Mouse (Mus musculus): ENCODE data around the gene Slc6a19. TPM values are rescaled to one million over a fixed set of nuclear protein-coding genes. Genes with fewer than 3 reads are reported as not detected.

Gene Slc6a19
- polyA plus RNA-seq, 1 experiment from 2014 or later: 0.52 TPM

DNA sequence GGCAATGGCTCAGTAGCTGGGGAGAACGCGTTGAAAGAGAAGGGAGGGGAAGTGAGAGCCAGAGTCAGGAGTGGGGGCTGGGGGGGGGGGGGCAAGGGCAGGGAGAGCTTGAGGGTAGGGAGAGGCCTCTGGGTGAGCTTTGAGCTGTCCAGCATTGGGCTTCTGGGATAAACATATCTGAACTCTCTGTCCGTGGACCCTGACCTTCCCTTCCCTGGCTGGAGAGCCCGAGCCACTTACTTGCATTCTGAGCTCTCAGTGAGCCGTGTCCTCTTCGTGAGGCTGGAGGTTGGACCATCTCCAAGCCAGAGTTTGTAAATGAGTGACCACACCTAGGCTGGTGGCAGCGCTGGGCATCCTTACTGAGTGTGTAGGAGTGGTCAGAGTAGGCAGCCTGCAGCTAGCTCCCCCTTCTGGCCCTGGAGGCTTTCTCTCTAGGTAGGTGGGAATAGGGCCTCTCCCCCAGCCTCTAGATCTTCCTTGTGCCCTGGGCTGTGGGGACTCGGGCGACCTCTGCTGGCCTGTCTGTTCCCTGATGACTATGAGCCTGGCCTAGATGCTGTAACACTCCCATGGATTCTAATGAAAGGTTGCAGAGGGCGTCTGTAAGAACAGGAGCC lies 12.3 kb downstream of the Slc6a19 start:
- Histone ChIP-seq H3K9ac (ENCODE audit: low read length) (no peak overlapping the region), H3K27me3 (ENCODE audit: control insufficient read depth, insufficient read depth, low read length) (no peaks in the 10 kb centered on the region), H3K27ac (ENCODE audit: low read depth, low read length) (no peak overlapping the region), H3K36me3 (ENCODE audit: control insufficient read depth, insufficient read depth, low read length) (no peaks in the 10 kb centered on the region), H3K9me3 (ENCODE audit: control insufficient read depth, low read length) (no peaks in the 10 kb centered on the region), H3K4me2 (ENCODE audit: low read depth) (no peak overlapping the region), H3K4me1 (ENCODE audit: control insufficient read depth, insufficient read depth, low read length) (no peaks in the 10 kb centered on the region), H3K4me3 (ENCODE audit: low read depth, low read length) (no peak overlapping the region)
- WGBS: 37% methylated on average over 10 of the region's 10 CpGs
- ATAC-seq (ENCODE audit: insufficient read depth, low FRiP score, low TSS enrichment) (peak; percentile 79), DNase-seq (ENCODE audit: low spot score) (peak; percentile 79)

GRCm38 (mm10) chr13:73688934-73689333 lies 15.7 kb downstream of the Slc6a19 start:
- 88% methylated on average over 4 of the region's 4 CpGs for WGBS

DNA sequence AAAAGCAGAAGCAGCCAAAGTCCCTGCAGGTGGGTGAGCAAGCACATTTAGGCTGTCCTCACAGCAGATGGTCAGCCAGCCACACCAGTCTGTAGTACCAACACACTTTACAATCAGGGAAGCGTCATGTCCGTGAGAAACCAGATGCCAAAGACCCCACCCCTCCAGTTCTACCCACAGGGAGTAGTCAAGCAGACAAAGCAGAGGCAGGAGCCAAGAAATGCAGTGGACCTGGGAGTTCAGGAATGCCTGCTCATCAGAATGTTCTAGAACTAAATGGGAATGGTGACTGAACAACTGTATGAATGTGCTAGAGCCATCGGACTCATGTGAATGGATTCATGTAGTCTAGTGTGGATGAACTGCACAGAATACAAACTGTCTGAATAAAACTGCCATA lies 17.1 kb downstream of the Slc6a19 start:
- WGBS: 64% methylated on average over 3 of the region's 3 CpGs
- ATAC-seq (ENCODE audit: insufficient read depth, low FRiP score, low TSS enrichment): no peak
- no peak for DNase-seq (ENCODE audit: low spot score)

More at GRCm38 (mm10) chr13:73688934-73689333, 15.7 kb downstream of the Slc6a19 start:
- no peak for DNase-seq (ENCODE audit: low spot score)
- no peak overlapping the region for H3K27ac ChIP-seq (ENCODE audit: low read depth, low read length)
- H3K4me3 ChIP-seq (ENCODE audit: low read depth, low read length): no peak overlapping the region
- no peaks in the 10 kb centered on the region for H3K36me3 ChIP-seq (ENCODE audit: control insufficient read depth, insufficient read depth, low read length)
- H3K4me2 ChIP-seq (ENCODE audit: low read depth): no peak overlapping the region
- no peaks in the 10 kb centered on the region for H3K4me1 ChIP-seq (ENCODE audit: control insufficient read depth, insufficient read depth, low read length)
- no peaks in the 10 kb centered on the region for H3K27me3 ChIP-seq (ENCODE audit: control insufficient read depth, insufficient read depth, low read length)
- H3K9ac ChIP-seq (ENCODE audit: low read length): no peak overlapping the region
- no peak for ATAC-seq (ENCODE audit: insufficient read depth, low FRiP score, low TSS enrichment)
- no peaks in the 10 kb centered on the region for H3K9me3 ChIP-seq (ENCODE audit: control insufficient read depth, low read length)

DNA sequence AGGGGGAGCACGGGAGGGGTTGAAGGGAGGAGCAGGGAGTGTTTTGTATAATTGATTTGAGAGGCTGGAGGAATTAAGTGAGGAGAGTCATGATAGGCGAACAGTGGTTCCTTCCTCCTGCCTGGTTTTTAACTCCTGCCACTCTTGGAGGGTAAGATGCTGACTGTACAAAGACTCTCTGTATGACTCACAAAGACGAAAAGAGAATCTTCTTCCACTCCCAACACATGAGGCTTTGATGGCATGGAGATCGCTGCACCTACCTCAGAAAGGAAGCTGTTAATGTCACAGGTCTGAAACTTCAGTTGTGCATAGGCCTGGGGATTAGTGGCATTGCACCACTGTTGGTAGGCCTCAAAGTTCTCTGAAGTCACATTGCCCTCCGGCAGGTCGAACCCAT lies 19.2 kb downstream of the Slc6a19 start:
- Histone ChIP-seq H3K27me3 (ENCODE audit: control insufficient read depth, insufficient read depth, low read length) (no peaks in the 10 kb centered on the region), H3K4me3 (ENCODE audit: low read depth, low read length) (no peak overlapping the region), H3K27ac (ENCODE audit: low read depth, low read length) (no peak overlapping the region), H3K4me1 (ENCODE audit: control insufficient read depth, insufficient read depth, low read length) (no peaks in the 10 kb centered on the region), H3K4me2 (ENCODE audit: low read depth) (no peak overlapping the region), H3K9me3 (ENCODE audit: control insufficient read depth, low read length) (no peaks in the 10 kb centered on the region), H3K36me3 (ENCODE audit: control insufficient read depth, insufficient read depth, low read length) (no peaks in the 10 kb centered on the region), H3K9ac (ENCODE audit: low read length) (no peak overlapping the region)
- no peak for ATAC-seq (ENCODE audit: insufficient read depth, low FRiP score, low TSS enrichment)
- 85% methylated on average over 6 of the region's 6 CpGs for WGBS
- DNase-seq (ENCODE audit: low spot score): no peak

More for the DNA sequence above, 17.1 kb downstream of the Slc6a19 start:
- no peaks in the 10 kb centered on the region for H3K36me3 ChIP-seq (ENCODE audit: control insufficient read depth, insufficient read depth, low read length)
- no peaks in the 10 kb centered on the region for H3K27me3 ChIP-seq (ENCODE audit: control insufficient read depth, insufficient read depth, low read length)
- H3K4me1 ChIP-seq (ENCODE audit: control insufficient read depth, insufficient read depth, low read length): no peaks in the 10 kb centered on the region
- no peak overlapping the region for H3K27ac ChIP-seq (ENCODE audit: low read depth, low read length)
- H3K4me2 ChIP-seq (ENCODE audit: low read depth): no peak overlapping the region
- H3K9ac ChIP-seq (ENCODE audit: low read length): no peak overlapping the region
- no peaks in the 10 kb centered on the region for H3K9me3 ChIP-seq (ENCODE audit: control insufficient read depth, low read length)
- H3K4me3 ChIP-seq (ENCODE audit: low read depth, low read length): no peak overlapping the region

GRCm38 (mm10) chr13:73684412-73684811 lies 20.3 kb downstream of the Slc6a19 start:
- H3K27ac ChIP-seq (ENCODE audit: low read depth, low read length): no peak overlapping the region
- H3K4me3 ChIP-seq (ENCODE audit: low read depth, low read length): no peak overlapping the region
- no peaks in the 10 kb centered on the region for H3K4me1 ChIP-seq (ENCODE audit: control insufficient read depth, insufficient read depth, low read length)
- no peak for DNase-seq (ENCODE audit: low spot score)
- ATAC-seq (ENCODE audit: insufficient read depth, low FRiP score, low TSS enrichment): no peak
- 73% methylated on average over 1 of the region's 1 CpGs for WGBS
- no peak overlapping the region for H3K9ac ChIP-seq (ENCODE audit: low read length)
- no peaks in the 10 kb centered on the region for H3K9me3 ChIP-seq (ENCODE audit: control insufficient read depth, low read length)
- no peaks in the 10 kb centered on the region for H3K36me3 ChIP-seq (ENCODE audit: control insufficient read depth, insufficient read depth, low read length)
- H3K4me2 ChIP-seq (ENCODE audit: low read depth): no peak overlapping the region
- no peaks in the 10 kb centered on the region for H3K27me3 ChIP-seq (ENCODE audit: control insufficient read depth, insufficient read depth, low read length)

- Histone ChIP-seq H3K27me3 (ENCODE audit: control insufficient read depth, insufficient read depth, low read length) (no peaks in the 10 kb centered on the region), H3K36me3 (ENCODE audit: control insufficient read depth, insufficient read depth, low read length) (no peaks in the 10 kb centered on the region), H3K4me2 (ENCODE audit: low read depth) (no peak overlapping the region), H3K9me3 (ENCODE audit: control insufficient read depth, low read length) (no peaks in the 10 kb centered on the region), H3K4me3 (ENCODE audit: low read depth, low read length) (no peak overlapping the region), H3K9ac (ENCODE audit: low read length) (no peak overlapping the region), H3K27ac (ENCODE audit: low read depth, low read length) (no peak overlapping the region), H3K4me1 (ENCODE audit: control insufficient read depth, insufficient read depth, low read length) (no peaks in the 10 kb centered on the region)
- 87% methylated on average over 11 of the region's 11 CpGs for WGBS
- DNase-seq (ENCODE audit: low spot score): no peak
- ATAC-seq (ENCODE audit: insufficient read depth, low FRiP score, low TSS enrichment): no peak
These were observed 21.0 kb downstream of the Slc6a19 start for GRCm38 (mm10) chr13:73683682-73684081.

DNA sequence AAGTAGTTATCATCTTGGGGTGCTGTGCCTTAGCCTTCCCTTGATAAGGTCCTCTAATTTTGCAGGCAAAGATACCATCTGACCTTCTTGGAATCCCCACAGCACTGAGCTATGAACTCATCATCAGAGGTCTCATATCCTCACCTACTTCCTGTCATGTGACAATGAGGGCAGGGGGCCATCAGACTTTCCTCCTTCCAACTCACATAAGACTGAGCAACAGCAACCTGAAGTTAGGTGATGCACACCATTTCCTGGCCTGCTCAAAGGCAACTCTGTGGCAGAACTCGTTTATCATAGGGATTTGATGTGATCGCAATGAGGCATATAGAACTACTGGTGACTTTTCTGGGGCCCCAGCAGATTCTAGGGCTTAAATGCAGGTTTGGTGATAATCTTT lies 22.4 kb downstream of the Slc6a19 start:
- ATAC-seq (ENCODE audit: insufficient read depth, low FRiP score, low TSS enrichment): no peak

DNA sequence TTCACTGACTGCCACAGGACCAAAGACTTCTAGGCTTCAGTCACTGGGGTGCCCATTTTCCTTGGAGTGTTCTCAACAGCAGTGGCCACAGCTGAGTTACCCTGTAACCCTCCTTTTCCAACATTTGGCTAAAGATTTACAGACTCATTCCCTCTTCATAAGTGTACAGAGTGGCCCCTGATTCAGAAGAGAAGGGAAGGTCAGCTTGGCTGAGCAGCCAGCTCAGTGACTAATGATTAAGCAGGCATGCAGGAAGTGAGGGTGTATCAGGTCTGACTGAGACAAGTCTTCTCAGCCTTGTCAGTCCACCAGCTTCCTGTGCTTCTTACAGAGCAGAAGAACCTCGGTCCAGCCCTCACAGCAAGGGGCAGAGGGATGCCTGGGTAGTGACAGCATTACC lies 24.3 kb downstream of the Slc6a19 start:
- no peak for DNase-seq (ENCODE audit: low spot score)

More for the DNA sequence above, 22.4 kb downstream of the Slc6a19 start:
- DNase-seq (ENCODE audit: low spot score): no peak
- no peak overlapping the region for H3K9ac ChIP-seq (ENCODE audit: low read length)
- H3K9me3 ChIP-seq (ENCODE audit: control insufficient read depth, low read length): no peaks in the 10 kb centered on the region
- no peaks in the 10 kb centered on the region for H3K4me1 ChIP-seq (ENCODE audit: control insufficient read depth, insufficient read depth, low read length)
- H3K4me3 ChIP-seq (ENCODE audit: low read depth, low read length): no peak overlapping the region
- no peak overlapping the region for H3K4me2 ChIP-seq (ENCODE audit: low read depth)
- no peaks in the 10 kb centered on the region for H3K36me3 ChIP-seq (ENCODE audit: control insufficient read depth, insufficient read depth, low read length)
- no peak overlapping the region for H3K27ac ChIP-seq (ENCODE audit: low read depth, low read length)
- WGBS: 84% methylated on average over 2 of the region's 2 CpGs
- H3K27me3 ChIP-seq (ENCODE audit: control insufficient read depth, insufficient read depth, low read length): no peaks in the 10 kb centered on the region

GRCm38 (mm10) chr13:73679311-73679710 lies 25.4 kb downstream of the Slc6a19 start:
- 54% methylated on average over 2 of the region's 2 CpGs for WGBS

More for the DNA sequence above, 24.3 kb downstream of the Slc6a19 start:
- no peaks in the 10 kb centered on the region for H3K9me3 ChIP-seq (ENCODE audit: control insufficient read depth, low read length)
- no peak overlapping the region for H3K4me3 ChIP-seq (ENCODE audit: low read depth, low read length)
- no peak overlapping the region for H3K27ac ChIP-seq (ENCODE audit: low read depth, low read length)
- no peaks in the 10 kb centered on the region for H3K27me3 ChIP-seq (ENCODE audit: control insufficient read depth, insufficient read depth, low read length)
- H3K4me2 ChIP-seq (ENCODE audit: low read depth): no peak overlapping the region
- H3K4me1 ChIP-seq (ENCODE audit: control insufficient read depth, insufficient read depth, low read length): no peaks in the 10 kb centered on the region
- ATAC-seq (ENCODE audit: insufficient read depth, low FRiP score, low TSS enrichment): no peak
- no peak overlapping the region for H3K9ac ChIP-seq (ENCODE audit: low read length)
- no peaks in the 10 kb centered on the region for H3K36me3 ChIP-seq (ENCODE audit: control insufficient read depth, insufficient read depth, low read length)
- 21% methylated on average over 1 of the region's 1 CpGs for WGBS

More at GRCm38 (mm10) chr13:73679311-73679710, 25.4 kb downstream of the Slc6a19 start:
- H3K9ac ChIP-seq (ENCODE audit: low read length): no peak overlapping the region
- H3K27me3 ChIP-seq (ENCODE audit: control insufficient read depth, insufficient read depth, low read length): no peaks in the 10 kb centered on the region
- H3K36me3 ChIP-seq (ENCODE audit: control insufficient read depth, insufficient read depth, low read length): no peaks in the 10 kb centered on the region
- DNase-seq (ENCODE audit: low spot score) (no peak), ATAC-seq (ENCODE audit: insufficient read depth, low FRiP score, low TSS enrichment) (no peak)
- no peaks in the 10 kb centered on the region for H3K9me3 ChIP-seq (ENCODE audit: control insufficient read depth, low read length)
- no peak overlapping the region for H3K4me3 ChIP-seq (ENCODE audit: low read depth, low read length)
- H3K4me2 ChIP-seq (ENCODE audit: low read depth): no peak overlapping the region
- H3K4me1 ChIP-seq (ENCODE audit: control insufficient read depth, insufficient read depth, low read length): no peaks in the 10 kb centered on the region
- H3K27ac ChIP-seq (ENCODE audit: low read depth, low read length): no peak overlapping the region
